Mouse (Mus musculus): ENCODE results near the gene Svip. TPM values are rescaled to one million over a fixed set of nuclear protein-coding genes. Genes with fewer than 3 reads are reported as not detected.
A peak's percentile ranks its signal among the peaks of the same experiment; 100 is the strongest.

The Svip gene
- polyA plus RNA-seq, 1 experiment from 2014 or later = 13.8 TPM

GRCm38 (mm10) chr7:51979271-51979670, 26.5 kb downstream of the Svip start:
- H3K4me3 ChIP-seq (replicated peaks; ENCODE audit: low read depth, low read length) = no peak overlapping the region
- ATAC-seq (replicated peaks; ENCODE audit: low FRiP score, low read depth) (no peak), DNase-seq (ENCODE audit: low spot score) (peak; percentile 51)
- peak; percentile 63 for TF ChIP-seq CTCF (IDR thresholded peaks at IDR 0.05; ENCODE audit: low read depth)
- H3K4me2 ChIP-seq (ENCODE audit: low read length) = no peak overlapping the region
- no peaks in the 10 kb centered on the region for H3K27me3 ChIP-seq (ENCODE audit: insufficient read depth, low read length)
- H3K27ac ChIP-seq = no peak overlapping the region
- 58% methylated on average over 5 of the region's 5 CpGs for WGBS
- no peaks in the 10 kb centered on the region for H3K4me1 ChIP-seq (replicated peaks; ENCODE audit: insufficient read depth, low read length)
- no peaks in the 10 kb centered on the region for H3K9me3 ChIP-seq (replicated peaks; ENCODE audit: low read length)
- H3K36me3 ChIP-seq (ENCODE audit: insufficient read depth, low read length) = no peaks in the 10 kb centered on the region
- no peak overlapping the region for H3K9ac ChIP-seq (ENCODE audit: low read depth, low read length)

GRCm38 (mm10) chr7:51975181-51975580, 30.6 kb downstream of the Svip start:
- DNase-seq (ENCODE audit: low spot score) = no peak
- no peak for ATAC-seq (replicated peaks; ENCODE audit: low FRiP score, low read depth)
- no peak overlapping the region for H3K4me3 ChIP-seq (replicated peaks; ENCODE audit: low read depth, low read length)
- H3K36me3 ChIP-seq (ENCODE audit: insufficient read depth, low read length) = no peaks in the 10 kb centered on the region
- H3K4me1 ChIP-seq (replicated peaks; ENCODE audit: insufficient read depth, low read length) = no peaks in the 10 kb centered on the region
- no peaks in the 10 kb centered on the region for H3K27me3 ChIP-seq (ENCODE audit: insufficient read depth, low read length)
- H3K9me3 ChIP-seq (replicated peaks; ENCODE audit: low read length) = no peaks in the 10 kb centered on the region
- no peak overlapping the region for H3K4me2 ChIP-seq (ENCODE audit: low read length)
- 77% methylated on average over 6 of the region's 6 CpGs for whole genome bisulfite sequencing
- no peak for TF ChIP-seq CTCF (IDR thresholded peaks at IDR 0.05; ENCODE audit: low read depth)
- H3K27ac ChIP-seq = no peak overlapping the region
- H3K9ac ChIP-seq (ENCODE audit: low read depth, low read length) = no peak overlapping the region

- no peaks in the 10 kb centered on the region for H3K36me3 ChIP-seq (ENCODE audit: insufficient read depth, low read length)
- H3K4me3 ChIP-seq (replicated peaks; ENCODE audit: low read depth, low read length) = no peak overlapping the region
- H3K27me3 ChIP-seq (ENCODE audit: insufficient read depth, low read length) = no peaks in the 10 kb centered on the region
- ATAC-seq (replicated peaks; ENCODE audit: low FRiP score, low read depth) (no peak), DNase-seq (ENCODE audit: low spot score) (no peak)
- no peak overlapping the region for H3K9ac ChIP-seq (ENCODE audit: low read depth, low read length)
- H3K4me1 ChIP-seq (replicated peaks; ENCODE audit: insufficient read depth, low read length) = no peaks in the 10 kb centered on the region
- no peak overlapping the region for H3K27ac ChIP-seq
- no peaks in the 10 kb centered on the region for H3K9me3 ChIP-seq (replicated peaks; ENCODE audit: low read length)
- no peak for TF ChIP-seq CTCF (IDR thresholded peaks at IDR 0.05; ENCODE audit: low read depth)
- 63% methylated on average over 2 of the region's 2 CpGs for WGBS
- no peak overlapping the region for H3K4me2 ChIP-seq (ENCODE audit: low read length)
These were observed 32.3 kb downstream of the Svip start for GRCm38 (mm10) chr7:51973526-51973925.

GRCm38 (mm10) chr7:51973091-51973490, 32.7 kb downstream of the Svip start:
- DNase-seq (ENCODE audit: low spot score) (no peak), ATAC-seq (replicated peaks; ENCODE audit: low FRiP score, low read depth) (no peak)
- H3K4me1 ChIP-seq (replicated peaks; ENCODE audit: insufficient read depth, low read length) = no peaks in the 10 kb centered on the region
- H3K4me3 ChIP-seq (replicated peaks; ENCODE audit: low read depth, low read length) = no peak overlapping the region
- H3K27me3 ChIP-seq (ENCODE audit: insufficient read depth, low read length) = no peaks in the 10 kb centered on the region
- H3K9ac ChIP-seq (ENCODE audit: low read depth, low read length) = no peak overlapping the region
- WGBS = 72% methylated on average over 5 of the region's 5 CpGs
- no peak for TF ChIP-seq CTCF (IDR thresholded peaks at IDR 0.05; ENCODE audit: low read depth)
- H3K4me2 ChIP-seq (ENCODE audit: low read length) = no peak overlapping the region
- H3K9me3 ChIP-seq (replicated peaks; ENCODE audit: low read length) = no peaks in the 10 kb centered on the region
- no peaks in the 10 kb centered on the region for H3K36me3 ChIP-seq (ENCODE audit: insufficient read depth, low read length)
- no peak overlapping the region for H3K27ac ChIP-seq

- Histone ChIP-seq H3K9ac (ENCODE audit: low read depth, low read length) (no peak overlapping the region), H3K4me1 (replicated peaks; ENCODE audit: insufficient read depth, low read length) (no peaks in the 10 kb centered on the region), H3K4me3 (replicated peaks; ENCODE audit: low read depth, low read length) (no peak overlapping the region), H3K9me3 (replicated peaks; ENCODE audit: low read length) (no peaks in the 10 kb centered on the region), H3K27ac (no peak overlapping the region), H3K27me3 (ENCODE audit: insufficient read depth, low read length) (no peaks in the 10 kb centered on the region), H3K36me3 (ENCODE audit: insufficient read depth, low read length) (no peaks in the 10 kb centered on the region), H3K4me2 (ENCODE audit: low read length) (no peak overlapping the region)
- WGBS = 28% methylated on average over 6 of the region's 6 CpGs
- peak; percentile 88 for TF ChIP-seq CTCF (IDR thresholded peaks at IDR 0.05; ENCODE audit: low read depth)
- ATAC-seq (replicated peaks; ENCODE audit: low FRiP score, low read depth) (no peak), DNase-seq (ENCODE audit: low spot score) (peak; percentile 82)
These were observed 33.5 kb downstream of the Svip start for GRCm38 (mm10) chr7:51972252-51972855.

- DNase-seq (ENCODE audit: low spot score) (no peak), ATAC-seq (replicated peaks; ENCODE audit: low FRiP score, low read depth) (no peak)
- no peaks in the 10 kb centered on the region for H3K9me3 ChIP-seq (replicated peaks; ENCODE audit: low read length)
These were observed 36.4 kb downstream of the Svip start for GRCm38 (mm10) chr7:51969379-51969778.

GRCm38 (mm10) chr7:51967581-51967980, 38.2 kb downstream of the Svip start:
- H3K4me2 ChIP-seq (ENCODE audit: low read length) = no peak overlapping the region
- H3K27ac ChIP-seq = no peak overlapping the region
- ATAC-seq (replicated peaks; ENCODE audit: low FRiP score, low read depth) = no peak
- no peak for DNase-seq (ENCODE audit: low spot score)
- no peak overlapping the region for H3K4me3 ChIP-seq (replicated peaks; ENCODE audit: low read depth, low read length)
- no peaks in the 10 kb centered on the region for H3K9me3 ChIP-seq (replicated peaks; ENCODE audit: low read length)
- H3K4me1 ChIP-seq (replicated peaks; ENCODE audit: insufficient read depth, low read length) = no peaks in the 10 kb centered on the region
- no peak for TF ChIP-seq CTCF (IDR thresholded peaks at IDR 0.05; ENCODE audit: low read depth)
- no peak overlapping the region for H3K9ac ChIP-seq (ENCODE audit: low read depth, low read length)
- no peaks in the 10 kb centered on the region for H3K36me3 ChIP-seq (ENCODE audit: insufficient read depth, low read length)
- no peaks in the 10 kb centered on the region for H3K27me3 ChIP-seq (ENCODE audit: insufficient read depth, low read length)
- WGBS = 80% methylated on average over 4 of the region's 4 CpGs

More at GRCm38 (mm10) chr7:51969379-51969778, 36.4 kb downstream of the Svip start:
- H3K27ac ChIP-seq = no peak overlapping the region
- H3K4me1 ChIP-seq (replicated peaks; ENCODE audit: insufficient read depth, low read length) = no peaks in the 10 kb centered on the region
- H3K4me2 ChIP-seq (ENCODE audit: low read length) = no peak overlapping the region
- no peaks in the 10 kb centered on the region for H3K27me3 ChIP-seq (ENCODE audit: insufficient read depth, low read length)
- H3K36me3 ChIP-seq (ENCODE audit: insufficient read depth, low read length) = no peaks in the 10 kb centered on the region
- TF ChIP-seq CTCF (IDR thresholded peaks at IDR 0.05; ENCODE audit: low read depth) = no peak
- no peak overlapping the region for H3K9ac ChIP-seq (ENCODE audit: low read depth, low read length)
- no peak overlapping the region for H3K4me3 ChIP-seq (replicated peaks; ENCODE audit: low read depth, low read length)
